Mouse (Mus musculus) thymus, postnatal 0 days (tissue): ENCODE measurements around the gene Rnf126. TPM values are rescaled to one million over a fixed set of nuclear protein-coding genes. Genes with fewer than 3 reads are reported as not detected.
A peak's percentile ranks its signal among the peaks of the same experiment; 100 is the strongest.

Experiments used
- DNase-seq: peaks from one replicate; pipeline ENCODE4 v3.0.0-alpha.2; 2015; ENCODE audit warnings: low spot score
- polyA plus RNA-seq: library from polyadenylated mRNA; unstranded; fragments of >200 nt; fragmentation: Nextera tagmentation; extraction: Ambion mirVana; gene quantifications from 2 replicates; pipeline ENCODE4 v1.2.1, GENCODE M21; 2015

Rnf126 gene
- polyA plus RNA-seq, 1 experiment from 2014 or later, result 74.1 TPM

- no peak for DNase-seq
These were observed 31.4 kb downstream of the Rnf126 start for GRCm38 (mm10) chr10:79735361-79735760.

- DNase-seq, result no peak
These were observed 32.9 kb downstream of the Rnf126 start for GRCm38 (mm10) chr10:79733847-79734246.

GRCm38 (mm10) chr10:79732500-79732899, 34.3 kb downstream of the Rnf126 start:
- DNase-seq, result peak; percentile 24

- no peak for DNase-seq
These were observed 37.3 kb downstream of the Rnf126 start for GRCm38 (mm10) chr10:79729357-79729965.

GRCm38 (mm10) chr10:79728323-79729249, 38.2 kb downstream of the Rnf126 start:
- DNase-seq, result no peak

GRCm38 (mm10) chr10:79726090-79726489, 40.7 kb downstream of the Rnf126 start:
- peak; percentile 41 for DNase-seq

- DNase-seq, result no peak
These were observed 43.1 kb downstream of the Rnf126 start for GRCm38 (mm10) chr10:79723692-79724091.

- no peak for DNase-seq
These were observed 43.7 kb downstream of the Rnf126 start for GRCm38 (mm10) chr10:79723047-79723446.

GRCm38 (mm10) chr10:79721089-79721488, 45.7 kb downstream of the Rnf126 start:
- DNase-seq, result no peak

GRCm38 (mm10) chr10:79717640-79718357, 49.0 kb downstream of the Rnf126 start:
- peak; percentile 69 for DNase-seq

- DNase-seq, result no peak
These were observed 49.8 kb downstream of the Rnf126 start for GRCm38 (mm10) chr10:79716988-79717355.

GRCm38 (mm10) chr10:79716254-79716987, 50.3 kb downstream of the Rnf126 start, which contains the start of gene Hcn2:
Gene Hcn2 (plus strand): TSS chr10:79716634.
- no peak for DNase-seq

GRCm38 (mm10) chr10:79714996-79715395, 51.8 kb downstream of the Rnf126 start:
- DNase-seq, result no peak

- no peak for DNase-seq
These were observed 53.6 kb downstream of the Rnf126 start for GRCm38 (mm10) chr10:79713163-79713562.

- peak; percentile 71 for DNase-seq
These were observed 54.1 kb downstream of the Rnf126 start for GRCm38 (mm10) chr10:79712499-79713126.

GRCm38 (mm10) chr10:79712029-79712428, 54.7 kb downstream of the Rnf126 start:
- DNase-seq, result peak; percentile 49

- DNase-seq, result no peak
These were observed 57.4 kb downstream of the Rnf126 start for GRCm38 (mm10) chr10:79709307-79709706.

- DNase-seq, result no peak
These were observed 58.1 kb downstream of the Rnf126 start for GRCm38 (mm10) chr10:79708668-79709067.
